Mouse (Mus musculus) heart, embryonic 14.5 days (tissue): ENCODE data around the gene Fez1. TPM values are rescaled to one million over a fixed set of nuclear protein-coding genes. Genes with fewer than 3 reads are reported as not detected.

Source experiments
- ATAC-seq: fragments of 200-750 bp; cut with Nextera tagmentation; 2 replicates; pipeline ENCODE4 v1.8.0; 2017; ENCODE audit warnings: low read depth, moderate TSS enrichment; ENCODE audit not compliant: insufficient number of reproducible peaks, insufficient read depth, low FRiP score
- H3K27ac ChIP-seq, 2 experiments: fragments of 200-500 bp in 1 of 2; fragments of 300-500 bp in 1 of 2; sonication (generic) in 1 of 2; replicated peaks in 1 of 2; 2 replicates each; pipeline ENCODE4 v1.5.1; 2012 to 2014; ENCODE audit warnings: low read depth in 2 of 2, low read length in 2 of 2, control low read depth in 1 of 2, mild to moderate bottlenecking in 1 of 2, mixed read lengths in 1 of 2; ENCODE audit not compliant: control insufficient read depth in 1 of 2, insufficient read depth in 1 of 2
- H3K27me3 ChIP-seq: fragments of 300-500 bp; sonication (generic); 2 replicates; pipeline ENCODE4 v1.6.1; 2014; ENCODE audit warnings: mild to moderate bottlenecking, low read length, control low read depth; ENCODE audit not compliant: control insufficient read depth, insufficient read depth
- H3K36me3 ChIP-seq: fragments of 300-500 bp; sonication (generic); 2 replicates; pipeline ENCODE4 v1.6.1; 2014; ENCODE audit warnings: mild to moderate bottlenecking, control low read depth, low read length, mixed read lengths; ENCODE audit not compliant: control insufficient read depth, insufficient read depth
- H3K4me1 ChIP-seq, 2 experiments: fragments of 200-500 bp in 1 of 2; fragments of 300-500 bp in 1 of 2; sonication (generic) in 1 of 2; 2 replicates each; pipeline ENCODE4 v1.6.1; 2012 to 2014; ENCODE audit warnings: low read length in 2 of 2, control low read depth in 1 of 2, mixed read lengths in 1 of 2; ENCODE audit not compliant: control insufficient read depth in 2 of 2, insufficient read depth in 2 of 2
- H3K4me2 ChIP-seq: fragments of 300-500 bp; sonication (generic); 2 replicates; pipeline ENCODE4 v1.6.1; 2014; ENCODE audit warnings: mild to moderate bottlenecking, low read length
- H3K4me3 ChIP-seq, 2 experiments: fragments of 200-500 bp in 1 of 2; fragments of 300-500 bp in 1 of 2; sonication (generic) in 1 of 2; 2 replicates each; pipeline ENCODE4 v1.5.1; 2012 to 2014; ENCODE audit warnings: low read length in 2 of 2, mild to moderate bottlenecking in 2 of 2, control low read depth in 1 of 2, low read depth in 1 of 2, moderate library complexity in 1 of 2; ENCODE audit not compliant: control insufficient read depth in 1 of 2, insufficient read depth in 1 of 2
- H3K9ac ChIP-seq: fragments of 300-500 bp; sonication (generic); 2 replicates; pipeline ENCODE4 v1.6.1; 2014; ENCODE audit warnings: mild to moderate bottlenecking, low read length
- H3K9me3 ChIP-seq: fragments of 300-500 bp; sonication (generic); 2 replicates; pipeline ENCODE4 v1.6.1; 2016; ENCODE audit warnings: low read length, control low read depth; ENCODE audit not compliant: control insufficient read depth
- WGBS: fragments of 180-500 bp; shearing (Covaris S2); extraction: QIAGEN DNeasy Blood & Tissue Kit; methylation state at CpG from one replicate; pipeline ENCODE4 v1.1.7; 2014; 5-methylcytosine and 5-hydroxymethylcytosine counted together
- polyA plus RNA-seq: library from polyadenylated mRNA; unstranded; fragments of >200 nt; fragmentation: Nextera tagmentation; extraction: Ambion mirVana; gene quantifications from 2 replicates; pipeline ENCODE4 v1.2.1, GENCODE M21; 2014

Fez1 gene
- polyA plus RNA-seq, 1 experiment from 2014 or later: 2.0 TPM

DNA sequence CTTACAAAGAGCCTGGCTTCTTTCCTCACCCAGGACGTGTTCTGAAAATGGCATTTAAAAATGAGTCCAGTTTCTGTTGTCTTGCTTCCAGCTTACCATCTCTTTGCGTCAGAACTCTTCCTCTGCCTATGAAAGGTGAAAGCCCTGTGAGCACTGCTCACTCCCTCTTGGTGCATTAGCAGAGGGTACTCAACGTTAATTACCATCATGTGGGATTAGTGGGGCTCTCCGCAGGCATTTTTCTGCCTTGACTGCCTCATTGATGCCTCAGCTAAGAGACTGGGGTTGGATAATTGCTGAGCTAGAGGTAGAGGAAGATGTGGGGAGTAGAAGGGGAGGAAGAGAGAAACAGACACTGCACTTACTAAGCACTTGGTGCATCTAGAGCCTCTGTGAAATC, 24.7 kb downstream of the Fez1 start:
- 44% methylated on average over 4 of the region's 4 CpGs for WGBS
- H3K27ac ChIP-seq: no peak overlapping the region
- H3K27me3 ChIP-seq: no peaks in the 10 kb centered on the region
- H3K9me3 ChIP-seq: no peaks in the 10 kb centered on the region
- H3K36me3 ChIP-seq: no peaks in the 10 kb centered on the region
- H3K9ac ChIP-seq: no peak overlapping the region
- no peaks in the 10 kb centered on the region for H3K4me1 ChIP-seq
- H3K4me2 ChIP-seq: no peak overlapping the region
- no peak overlapping the region for H3K4me3 ChIP-seq
- ATAC-seq: no peak

- 65% methylated on average over 2 of the region's 2 CpGs for WGBS
- no peaks in the 10 kb centered on the region for H3K4me1 ChIP-seq
- H3K4me3 ChIP-seq: no peak overlapping the region
- H3K27me3 ChIP-seq: no peaks in the 10 kb centered on the region
- H3K9ac ChIP-seq: no peak overlapping the region
- H3K27ac ChIP-seq: no peak overlapping the region
- H3K9me3 ChIP-seq: no peaks in the 10 kb centered on the region
- no peaks in the 10 kb centered on the region for H3K36me3 ChIP-seq
- no peak for ATAC-seq
- no peak overlapping the region for H3K4me2 ChIP-seq
Measured at GRCm38 (mm10) chr9:36848661-36849060, 27.0 kb downstream of the Fez1 start.

- Histone ChIP-seq H3K4me2 (no peak overlapping the region), H3K27ac (no peak overlapping the region), H3K9ac (no peak overlapping the region), H3K4me3 (no peak overlapping the region), H3K27me3 (no peaks in the 10 kb centered on the region), H3K36me3 (no peaks in the 10 kb centered on the region), H3K9me3 (no peaks in the 10 kb centered on the region), H3K4me1 (no peaks in the 10 kb centered on the region)
- no peak for ATAC-seq
- 47% methylated on average over 1 of the region's 1 CpGs for WGBS
Measured at GRCm38 (mm10) chr9:36850091-36850490, 28.4 kb downstream of the Fez1 start.

- Histone ChIP-seq H3K36me3 (no peaks in the 10 kb centered on the region), H3K4me3 (no peak overlapping the region), H3K27me3 (no peaks in the 10 kb centered on the region), H3K9me3 (no peaks in the 10 kb centered on the region), H3K4me2 (no peak overlapping the region), H3K9ac (no peak overlapping the region), H3K4me1 (no peaks in the 10 kb centered on the region), H3K27ac (no peak overlapping the region)
- no peak for ATAC-seq
- 68% methylated on average over 2 of the region's 2 CpGs for WGBS
Measured at GRCm38 (mm10) chr9:36852175-36852574, 30.5 kb downstream of the Fez1 start.

- no peaks in the 10 kb centered on the region for H3K36me3 ChIP-seq
- no peaks in the 10 kb centered on the region for H3K9me3 ChIP-seq
- no peak overlapping the region for H3K9ac ChIP-seq
- no peaks in the 10 kb centered on the region for H3K4me1 ChIP-seq
- no peak for ATAC-seq
- no peak overlapping the region for H3K4me2 ChIP-seq
- no peaks in the 10 kb centered on the region for H3K27me3 ChIP-seq
- H3K4me3 ChIP-seq: no peak overlapping the region
- 47% methylated on average over 2 of the region's 2 CpGs for WGBS
- no peak overlapping the region for H3K27ac ChIP-seq
Measured at GRCm38 (mm10) chr9:36856351-36856750, 34.7 kb downstream of the Fez1 start.

GRCm38 (mm10) chr9:36857476-36858117, 35.9 kb downstream of the Fez1 start:
- ATAC-seq: no peak
- no peaks in the 10 kb centered on the region for H3K36me3 ChIP-seq
- no peak overlapping the region for H3K4me3 ChIP-seq
- H3K9me3 ChIP-seq: no peaks in the 10 kb centered on the region
- no peak overlapping the region for H3K9ac ChIP-seq
- H3K4me2 ChIP-seq: no peak overlapping the region
- WGBS: 37% methylated on average over 8 of the region's 8 CpGs
- H3K27me3 ChIP-seq: no peaks in the 10 kb centered on the region
- no peaks in the 10 kb centered on the region for H3K4me1 ChIP-seq
- no peak overlapping the region for H3K27ac ChIP-seq

DNA sequence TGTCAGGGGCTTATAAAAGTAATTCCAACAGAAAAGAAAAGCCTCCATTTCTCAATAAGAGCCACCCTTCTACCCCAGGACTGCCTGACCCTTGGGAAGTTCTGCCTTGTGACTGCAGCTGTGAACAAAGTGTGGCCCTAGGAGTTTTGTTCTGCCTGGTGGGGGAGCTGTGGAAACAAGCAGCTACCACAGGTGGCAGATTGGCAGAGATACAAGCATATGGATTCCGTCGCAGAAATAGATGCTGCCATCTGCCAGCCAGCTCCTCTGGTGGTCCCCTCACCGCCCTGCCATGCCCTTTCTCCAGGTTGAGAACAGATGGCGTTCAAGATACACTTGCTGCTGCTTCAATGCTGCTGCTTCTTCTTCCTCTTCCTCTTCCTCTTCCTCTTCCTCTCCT, 37.0 kb downstream of the Fez1 start:
- 34% methylated on average over 4 of the region's 4 CpGs for WGBS
- no peak overlapping the region for H3K27ac ChIP-seq

DNA sequence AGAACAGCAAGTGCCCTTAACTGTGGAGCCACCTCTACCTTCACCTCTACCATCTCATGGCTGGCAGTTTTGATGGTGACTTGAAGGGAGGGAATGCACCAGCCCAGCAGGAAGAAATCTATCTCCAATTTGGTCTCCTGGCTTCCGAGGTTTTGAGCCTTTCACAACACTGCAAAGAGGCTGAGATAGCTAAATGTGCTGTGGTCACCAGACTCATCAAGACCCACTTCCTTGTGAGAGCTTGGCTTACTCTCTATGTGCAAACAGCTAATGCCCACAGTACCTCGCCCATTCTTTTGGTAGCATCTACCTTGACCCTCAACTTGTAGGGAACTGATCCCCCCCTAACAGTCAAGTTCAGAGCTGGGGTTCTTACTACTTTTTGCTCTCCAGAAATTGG, 40.9 kb downstream of the Fez1 start:
- H3K4me2 ChIP-seq: no peak overlapping the region
- no peak overlapping the region for H3K4me3 ChIP-seq
- 70% methylated on average over 2 of the region's 2 CpGs for WGBS

More for the DNA sequence above, 37.0 kb downstream of the Fez1 start:
- H3K9ac ChIP-seq: no peak overlapping the region
- H3K27me3 ChIP-seq: no peaks in the 10 kb centered on the region
- ATAC-seq: no peak
- no peak overlapping the region for H3K4me3 ChIP-seq
- no peaks in the 10 kb centered on the region for H3K36me3 ChIP-seq
- no peak overlapping the region for H3K4me2 ChIP-seq
- no peaks in the 10 kb centered on the region for H3K9me3 ChIP-seq
- H3K4me1 ChIP-seq: no peaks in the 10 kb centered on the region

More for the DNA sequence above, 40.9 kb downstream of the Fez1 start:
- H3K4me1 ChIP-seq: no peaks in the 10 kb centered on the region
- H3K27ac ChIP-seq: no peak overlapping the region
- no peaks in the 10 kb centered on the region for H3K27me3 ChIP-seq
- no peak overlapping the region for H3K9ac ChIP-seq
- no peak for ATAC-seq
- no peaks in the 10 kb centered on the region for H3K9me3 ChIP-seq
- no peaks in the 10 kb centered on the region for H3K36me3 ChIP-seq
